Mouse (Mus musculus): Measurements from ENCODE around the gene Gm45623.

DNA sequence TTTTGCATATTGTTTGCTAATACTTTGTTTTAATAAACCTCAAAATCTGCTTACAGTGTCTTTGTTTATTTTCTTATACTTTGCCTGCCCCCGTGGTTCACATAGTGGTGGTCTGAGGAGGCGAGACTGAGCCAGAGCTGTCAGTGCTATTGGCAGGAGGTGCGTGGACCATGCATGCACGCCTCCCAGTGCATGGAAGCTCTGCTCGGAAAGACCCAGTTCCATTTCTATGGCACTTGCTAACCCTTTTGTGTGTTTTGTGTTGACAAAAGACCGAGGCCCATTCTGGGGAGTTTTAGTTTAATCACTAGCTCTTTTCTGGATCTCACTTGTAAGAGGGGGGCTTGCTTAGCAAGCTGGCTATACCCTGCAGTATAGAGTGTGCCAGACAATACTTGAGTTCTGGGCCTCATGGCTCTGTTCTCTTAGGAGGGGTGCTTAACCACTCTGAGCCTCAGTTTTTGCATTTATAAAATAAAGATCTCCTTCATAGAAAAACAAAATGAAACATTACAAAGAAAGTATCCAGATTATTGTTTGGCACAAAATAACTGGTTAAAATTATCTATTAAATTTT lies 11.2 kb downstream of the Gm45623 start:
- TF ChIP-seq CTCF (IDR thresholded peaks at IDR 0.05; ENCODE audit: extremely low read depth, insufficient read depth, low read length) (no peak), POLR2A (IDR thresholded peaks at IDR 0.05; ENCODE audit: extremely low read depth, insufficient read depth, low read length) (no peak)
